Mouse (Mus musculus) brain, embryonic 18.5 days (tissue): ENCODE results near the gene Il1rapl2.

Source experiments
- DNase-seq: peaks from one replicate; pipeline ENCODE4 v3.0.0-alpha.2; 2012; ENCODE audit warnings: low read depth, low spot score

Gene Il1rapl2

GRCm38 (mm10) chrX:137570321-137571195, at the start of gene Il1rapl2:
TSS of gene Il1rapl2 (plus strand) at chrX:137570608.
- DNase-seq: no peak

GRCm38 (mm10) chrX:137548348-137548747, 22.1 kb upstream of the Il1rapl2 start:
- no peak for DNase-seq

GRCm38 (mm10) chrX:137569472-137570188, 778 bp upstream of the Il1rapl2 start:
- no peak for DNase-seq

- no peak for DNase-seq
Observed at GRCm38 (mm10) chrX:137582656-137583055, 12.2 kb downstream of the Il1rapl2 start.

GRCm38 (mm10) chrX:137620697-137621096, 50.3 kb downstream of the Il1rapl2 start:
- no peak for DNase-seq

GRCm38 (mm10) chrX:137667011-137667410, 96.6 kb downstream of the Il1rapl2 start:
- no peak for DNase-seq

- no peak for DNase-seq
Observed at GRCm38 (mm10) chrX:137687974-137688373, 117.6 kb downstream of the Il1rapl2 start.

GRCm38 (mm10) chrX:137700006-137700405, 129.6 kb downstream of the Il1rapl2 start:
- DNase-seq: no peak

GRCm38 (mm10) chrX:137755537-137755936, 185.1 kb downstream of the Il1rapl2 start:
- DNase-seq: no peak

GRCm38 (mm10) chrX:137805484-137806200, 235.2 kb downstream of the Il1rapl2 start:
- DNase-seq: no peak

GRCm38 (mm10) chrX:137806231-137807114, 236.1 kb downstream of the Il1rapl2 start:
- DNase-seq: no peak

- no peak for DNase-seq
Observed at GRCm38 (mm10) chrX:137809526-137809925, 239.1 kb downstream of the Il1rapl2 start.

GRCm38 (mm10) chrX:137812151-137812550, 241.7 kb downstream of the Il1rapl2 start:
- no peak for DNase-seq

GRCm38 (mm10) chrX:137848936-137849335, 278.5 kb downstream of the Il1rapl2 start:
- no peak for DNase-seq

- DNase-seq: peak; percentile 12
Observed at GRCm38 (mm10) chrX:137923490-137923889, 353.1 kb downstream of the Il1rapl2 start.

- DNase-seq: peak; percentile 36
Observed at GRCm38 (mm10) chrX:137926835-137927234, 356.4 kb downstream of the Il1rapl2 start.

GRCm38 (mm10) chrX:137947741-137948140, 377.3 kb downstream of the Il1rapl2 start:
- no peak for DNase-seq

GRCm38 (mm10) chrX:137971306-137971705, 400.9 kb downstream of the Il1rapl2 start:
- DNase-seq: no peak

GRCm38 (mm10) chrX:138043113-138043512, 472.7 kb downstream of the Il1rapl2 start:
- no peak for DNase-seq

GRCm38 (mm10) chrX:138103954-138104353, 533.5 kb downstream of the Il1rapl2 start:
- DNase-seq: no peak

GRCm38 (mm10) chrX:138104668-138105067, 534.3 kb downstream of the Il1rapl2 start:
- DNase-seq: no peak
